Mouse (Mus musculus): ENCODE data around the gene Tnni2. TPM values are rescaled to one million over a fixed set of nuclear protein-coding genes. Genes with fewer than 3 reads are reported as not detected.

The Tnni2 gene
- polyA plus RNA-seq (2015; fragmentation: Illumina TruSeq; extraction: RNeasy Lipid Tissue Mini Kit (QIAGEN cat#74804); ENCODE audit: insufficient read depth, low replicate concordance) = 6.7 TPM

DNA sequence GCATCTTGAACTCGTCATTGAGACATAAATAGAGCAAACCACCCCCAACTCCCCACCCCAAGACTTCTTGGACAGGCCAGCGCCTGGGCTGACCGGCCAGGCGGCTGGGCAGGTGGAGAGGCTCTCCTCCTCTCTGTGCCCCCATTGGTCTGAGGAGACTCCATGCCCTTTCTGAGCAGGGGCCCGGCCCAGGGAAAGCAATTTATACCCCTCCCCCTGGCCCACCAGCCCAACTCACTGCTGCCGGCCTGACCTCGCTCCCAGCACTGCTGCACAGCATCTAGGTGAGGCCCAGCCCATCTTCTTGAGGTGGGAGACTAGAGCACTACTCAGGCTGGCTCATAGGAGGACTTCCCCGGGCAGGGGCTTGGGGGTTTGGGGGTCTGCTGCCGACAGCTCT, at the start of gene Tnni2:
Gene Tnni2 (plus strand): TSS at position 224 of the 400 bp plus-strand sequence.

DNA sequence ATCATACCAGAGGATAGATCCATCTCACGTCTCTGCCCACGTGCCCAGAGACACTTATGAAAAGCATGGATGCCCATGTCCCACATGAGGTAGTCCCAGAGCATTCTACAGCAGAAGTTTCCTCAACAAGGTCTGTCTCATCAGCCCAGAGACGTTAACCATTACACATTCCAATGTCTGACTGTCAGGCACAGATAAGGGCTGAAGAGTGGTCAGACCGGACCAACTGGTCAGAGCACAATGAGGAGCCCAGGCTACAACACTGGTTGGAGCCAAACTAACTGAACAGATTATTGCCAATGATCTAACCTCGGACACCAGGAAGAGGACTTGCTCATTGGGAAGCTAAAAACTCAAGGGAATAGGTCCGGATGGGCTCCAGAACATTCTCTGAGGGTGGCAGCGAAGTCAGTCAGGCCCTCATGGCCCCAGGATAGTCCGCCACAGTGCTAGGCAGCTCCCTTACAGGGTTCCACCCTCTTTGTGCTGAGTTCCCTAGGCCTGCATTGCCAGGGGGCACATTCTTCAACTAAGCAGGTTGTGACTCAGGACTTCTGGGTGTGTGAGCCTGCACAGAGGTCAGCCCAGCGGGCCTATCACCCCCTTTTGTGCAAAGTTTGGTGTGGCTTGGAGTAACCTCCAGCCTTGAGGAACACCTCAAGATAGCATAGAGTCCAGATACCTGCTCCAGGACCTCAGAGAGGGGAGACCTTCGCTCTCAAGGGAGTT, 7.3 kb upstream of the Tnni2 start, which contains the start of gene Syt8:
Gene Syt8 (plus strand): TSS at position 714 of the 729 bp plus-strand sequence.

GRCm38 (mm10) chr7:142460636-142461077, 19.0 kb downstream of the Tnni2 start, which contains the start of gene Lsp1:
Gene Lsp1, plus strand, starts transcription at chr7:142460809.

Other genes starting within 250 kb of the Tnni2 start
- gene Krtap5-3, start 240.4 kb upstream of the Tnni2 start, polyA plus RNA-seq (2015; fragmentation: Illumina TruSeq; extraction: RNeasy Lipid Tissue Mini Kit (QIAGEN cat#74804); ENCODE audit: insufficient read depth, low replicate concordance) = not detected
- gene Gm7579, start 229.9 kb upstream of the Tnni2 start, polyA plus RNA-seq (2015; fragmentation: Illumina TruSeq; extraction: RNeasy Lipid Tissue Mini Kit (QIAGEN cat#74804); ENCODE audit: insufficient read depth, low replicate concordance) = not detected
- gene Krtap5-5, start 211.8 kb upstream of the Tnni2 start, polyA plus RNA-seq (2015; fragmentation: Illumina TruSeq; extraction: RNeasy Lipid Tissue Mini Kit (QIAGEN cat#74804); ENCODE audit: insufficient read depth, low replicate concordance) = not detected
- not detected for gene Gm40460, start 200.7 kb upstream of the Tnni2 start, polyA plus RNA-seq (2015; fragmentation: Illumina TruSeq; extraction: RNeasy Lipid Tissue Mini Kit (QIAGEN cat#74804); ENCODE audit: insufficient read depth, low replicate concordance)
- gene Gm2431, start 183.5 kb upstream of the Tnni2 start, polyA plus RNA-seq (2015; fragmentation: Illumina TruSeq; extraction: RNeasy Lipid Tissue Mini Kit (QIAGEN cat#74804); ENCODE audit: insufficient read depth, low replicate concordance) = not detected
- not detected for gene Gm4559, start 167.4 kb upstream of the Tnni2 start, polyA plus RNA-seq (2015; fragmentation: Illumina TruSeq; extraction: RNeasy Lipid Tissue Mini Kit (QIAGEN cat#74804); ENCODE audit: insufficient read depth, low replicate concordance)
- not detected for gene Krtap5-1, start 144.7 kb upstream of the Tnni2 start, polyA plus RNA-seq (2015; fragmentation: Illumina TruSeq; extraction: RNeasy Lipid Tissue Mini Kit (QIAGEN cat#74804); ENCODE audit: insufficient read depth, low replicate concordance)
- gene Krtap5-4, start 138.3 kb upstream of the Tnni2 start, polyA plus RNA-seq (2015; fragmentation: Illumina TruSeq; extraction: RNeasy Lipid Tissue Mini Kit (QIAGEN cat#74804); ENCODE audit: insufficient read depth, low replicate concordance) = not detected
- 3.0 TPM for gene Ifitm10, start 68.1 kb upstream of the Tnni2 start, polyA plus RNA-seq (2015; fragmentation: Illumina TruSeq; extraction: RNeasy Lipid Tissue Mini Kit (QIAGEN cat#74804); ENCODE audit: insufficient read depth, low replicate concordance)
- 0.93 TPM for gene Gm49369, start 59.1 kb upstream of the Tnni2 start, polyA plus RNA-seq (2015; fragmentation: Illumina TruSeq; extraction: RNeasy Lipid Tissue Mini Kit (QIAGEN cat#74804); ENCODE audit: insufficient read depth, low replicate concordance)
- 310 TPM for gene Ctsd, start 53.8 kb upstream of the Tnni2 start, polyA plus RNA-seq (2015; fragmentation: Illumina TruSeq; extraction: RNeasy Lipid Tissue Mini Kit (QIAGEN cat#74804); ENCODE audit: insufficient read depth, low replicate concordance)
- gene Syt8, start 7.0 kb upstream of the Tnni2 start, polyA plus RNA-seq (2015; fragmentation: Illumina TruSeq; extraction: RNeasy Lipid Tissue Mini Kit (QIAGEN cat#74804); ENCODE audit: insufficient read depth, low replicate concordance) = 0.32 TPM
- 677 TPM for gene Lsp1, start 19.0 kb downstream of the Tnni2 start, polyA plus RNA-seq (2015; fragmentation: Illumina TruSeq; extraction: RNeasy Lipid Tissue Mini Kit (QIAGEN cat#74804); ENCODE audit: insufficient read depth, low replicate concordance)
- gene Tnnt3, start 57.0 kb downstream of the Tnni2 start, polyA plus RNA-seq (2015; fragmentation: Illumina TruSeq; extraction: RNeasy Lipid Tissue Mini Kit (QIAGEN cat#74804); ENCODE audit: insufficient read depth, low replicate concordance) = 5.0 TPM
- 51.8 TPM for gene Mrpl23, start 90.9 kb downstream of the Tnni2 start, polyA plus RNA-seq (2015; fragmentation: Illumina TruSeq; extraction: RNeasy Lipid Tissue Mini Kit (QIAGEN cat#74804); ENCODE audit: insufficient read depth, low replicate concordance)
- gene Igf2, start 225.0 kb downstream of the Tnni2 start, polyA plus RNA-seq (2015; fragmentation: Illumina TruSeq; extraction: RNeasy Lipid Tissue Mini Kit (QIAGEN cat#74804); ENCODE audit: insufficient read depth, low replicate concordance) = 4.3 TPM
- gene Gm49394, start 228.1 kb downstream of the Tnni2 start, polyA plus RNA-seq (2015; fragmentation: Illumina TruSeq; extraction: RNeasy Lipid Tissue Mini Kit (QIAGEN cat#74804); ENCODE audit: insufficient read depth, low replicate concordance) = not detected